Mouse (Mus musculus) cerebellum, adult 11-12 months (tissue): ENCODE data around the gene Mrtfa.

ENCODE experiments used
- DNase-seq: peaks from one replicate; pipeline ENCODE4 v3.0.0; 2022

Mrtfa gene

GRCm38 (mm10) chr15:81194791-81195190 is 4.2 kb upstream of the Mrtfa start:
- no peak for DNase-seq

GRCm38 (mm10) chr15:81192858-81193257 is 2.3 kb upstream of the Mrtfa start:
- no peak for DNase-seq

- DNase-seq: no peak
Observed at GRCm38 (mm10) chr15:81192316-81192715, 1.8 kb upstream of the Mrtfa start.

GRCm38 (mm10) chr15:81191303-81191702 is 746 bp upstream of the Mrtfa start:
- DNase-seq: no peak

- DNase-seq: peak; percentile 61
Observed at GRCm38 (mm10) chr15:81190011-81190629, 437 bp downstream of the Mrtfa start.

GRCm38 (mm10) chr15:81189061-81189460 is 1.5 kb downstream of the Mrtfa start:
- DNase-seq: no peak

GRCm38 (mm10) chr15:81184913-81185312 is 5.6 kb downstream of the Mrtfa start:
- DNase-seq: no peak

- no peak for DNase-seq
Observed at GRCm38 (mm10) chr15:81181233-81181632, 9.3 kb downstream of the Mrtfa start.

- no peak for DNase-seq
Observed at GRCm38 (mm10) chr15:81179523-81179922, 11.0 kb downstream of the Mrtfa start.

- DNase-seq: no peak
Observed at GRCm38 (mm10) chr15:81178703-81179102, 11.9 kb downstream of the Mrtfa start.

GRCm38 (mm10) chr15:81177860-81178259 is 12.7 kb downstream of the Mrtfa start:
- DNase-seq: no peak

GRCm38 (mm10) chr15:81175633-81176032 is 14.9 kb downstream of the Mrtfa start:
- DNase-seq: no peak

GRCm38 (mm10) chr15:81172259-81172658 is 18.3 kb downstream of the Mrtfa start:
- no peak for DNase-seq

- no peak for DNase-seq
Observed at GRCm38 (mm10) chr15:81168735-81169134, 21.8 kb downstream of the Mrtfa start.

GRCm38 (mm10) chr15:81167831-81168230 is 22.7 kb downstream of the Mrtfa start:
- DNase-seq: no peak

- DNase-seq: no peak
Observed at GRCm38 (mm10) chr15:81166291-81166690, 24.3 kb downstream of the Mrtfa start.

- DNase-seq: no peak
Observed at GRCm38 (mm10) chr15:81164560-81165310, 25.8 kb downstream of the Mrtfa start.

GRCm38 (mm10) chr15:81161571-81161970 is 29.0 kb downstream of the Mrtfa start:
- no peak for DNase-seq

- DNase-seq: no peak
Observed at GRCm38 (mm10) chr15:81160677-81161076, 29.9 kb downstream of the Mrtfa start.

GRCm38 (mm10) chr15:81159212-81159611 is 31.3 kb downstream of the Mrtfa start:
- DNase-seq: no peak

GRCm38 (mm10) chr15:81158517-81159120 is 31.9 kb downstream of the Mrtfa start:
- DNase-seq: no peak

GRCm38 (mm10) chr15:81156453-81156852 is 34.1 kb downstream of the Mrtfa start:
- DNase-seq: no peak

GRCm38 (mm10) chr15:81155845-81156244 is 34.7 kb downstream of the Mrtfa start:
- DNase-seq: no peak
